Comparison of ENCODE assay signal across 20 mouse cellular contexts in the genomic region with DNA sequence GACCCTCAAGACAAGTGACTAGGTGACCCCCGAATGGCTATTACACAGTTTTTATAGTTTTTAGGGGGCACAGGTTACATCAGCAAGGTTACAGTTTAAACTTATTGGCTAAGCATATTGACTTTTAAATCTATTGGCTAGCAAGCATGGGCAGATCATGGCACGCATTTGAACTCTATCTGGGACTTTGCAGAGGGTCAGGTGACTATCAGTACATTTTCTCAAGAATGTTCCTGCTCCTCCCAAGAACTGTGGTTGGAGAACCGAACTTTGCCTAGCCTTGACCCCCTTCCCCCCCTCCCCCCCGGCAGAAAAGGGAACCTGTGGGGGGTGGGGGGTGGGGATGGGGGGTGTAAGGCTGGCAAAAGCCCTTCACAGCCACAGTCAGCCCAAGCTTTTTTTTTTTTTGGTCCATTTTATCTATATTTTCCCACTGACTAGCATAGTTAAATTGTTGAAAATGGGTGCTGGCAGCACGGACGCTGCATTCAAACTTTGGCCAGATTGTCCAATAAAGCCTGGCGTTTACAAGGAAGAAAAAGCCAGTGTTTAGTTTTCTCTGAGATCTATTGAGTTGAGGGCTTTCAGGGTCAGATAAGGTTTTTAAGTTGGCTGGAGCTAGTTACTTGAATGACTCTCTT. TPM values are rescaled to one million over a fixed set of nuclear protein-coding genes. Genes with fewer than 3 reads are reported as not detected.
"Had no signal": no experiment of that assay in that cellular context is flagged by ENCODE, and none has a peak within 500 bp of the region (broad histone marks: within the 10 kb centered on the region; RNA-seq: fewer than 3 reads in every experiment).

No protein-coding gene starts in this region.

- ATAC-seq: midbrain, embryonic 16.5 days had no signal

- H3K27me3 ChIP-seq: midbrain, embryonic 12.5 days; neural tube, embryonic 13.5 days; neural tube, embryonic 15.5 days had no signal

- DNase-seq: lung, adult 18-20 months; lung, postnatal 10 days; midbrain, embryonic 14.5 days; retina, postnatal 1 day; right cerebral cortex, adult 18-20 months; right cerebral cortex, postnatal 25 days; right cerebral cortex, postnatal 4 days; spleen, adult 18-20 months; thymus, adult 18-20 months; thymus, postnatal 14 days; thymus, postnatal 36 days had no signal

- H3K9ac ChIP-seq: midbrain, embryonic 12.5 days; neural tube, embryonic 13.5 days; neural tube, embryonic 15.5 days had no signal

- H3K4me2 ChIP-seq: midbrain, embryonic 12.5 days; neural tube, embryonic 13.5 days; neural tube, embryonic 15.5 days had no signal

- H3K27ac ChIP-seq: midbrain, embryonic 10.5 days; midbrain, embryonic 12.5 days; neural tube, embryonic 13.5 days; neural tube, embryonic 15.5 days had no signal

- H3K9me3 ChIP-seq: midbrain, embryonic 10.5 days; midbrain, embryonic 12.5 days; neural tube, embryonic 13.5 days; neural tube, embryonic 15.5 days had no signal

- H3K36me3 ChIP-seq: midbrain, embryonic 12.5 days; neural tube, embryonic 13.5 days; neural tube, embryonic 15.5 days had no signal

- H3K4me3 ChIP-seq: midbrain, embryonic 10.5 days; midbrain, embryonic 12.5 days; myocyte; neural tube, embryonic 13.5 days; neural tube, embryonic 15.5 days had no signal

RNA-seq across cellular contexts. Expression of a gene that starts 41.6 kb away (rescaled TPM):
- total RNA-seq: megakaryocyte, adult 5-6 weeks; megakaryocyte-erythroid progenitor cell, adult 5-6 weeks had no signal
- polyA plus RNA-seq: myocyte; small intestine, adult 2 months had no signal
